Mouse (Mus musculus) regulatory T cell (primary cell): ENCODE measurements around the gene Gcc1.

ENCODE experiments used
- in situ Hi-C: fragments of 300-600 bp; cut with MboI, MseI; formaldehyde crosslinking; loops from one replicate; pipeline ENCODE4 v1.15.1; 2025; ENCODE audit warnings: high pct_unique_total_duplicates

Gene Gcc1

GRCm38 (mm10) chr6:28428290-28428689 lies at the start of gene Gcc1:
TSS of gene Gcc1 (minus strand) at chr6:28428390.
- in situ Hi-C loops: loop anchor here (5.0 kb wide), 1 partner anchor 49 kb away; the partner anchor contains the start of gene Snd1

DNA sequence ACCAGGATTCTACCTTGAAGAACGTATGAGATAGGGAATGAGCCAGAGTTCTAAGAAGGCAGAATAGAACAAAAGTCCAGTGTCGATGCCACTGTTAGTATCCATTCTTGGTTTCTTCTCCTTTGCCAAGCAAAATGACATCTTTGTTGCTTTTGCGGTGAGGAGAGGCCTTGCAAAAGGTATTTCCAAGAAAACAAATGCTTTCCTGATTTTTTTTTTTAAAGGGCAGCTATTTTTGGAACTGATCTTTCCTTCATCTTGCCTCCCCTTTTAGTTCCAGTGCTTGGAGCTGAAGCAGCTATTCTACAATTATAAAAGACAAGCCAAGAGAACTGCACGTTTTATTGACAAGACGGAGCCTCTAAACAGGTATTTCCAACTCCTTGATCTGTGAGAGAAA lies 46.6 kb upstream of the Gcc1 start, which contains the start of gene Snd1:
Gene Snd1 (plus strand): TSS at position 301 of the 400 bp plus-strand sequence.
- in situ Hi-C loops: loop anchor here (5.0 kb wide), 1 partner anchor 48 kb away; the partner anchor contains the start of genes Fscn3 and Gcc1

DNA sequence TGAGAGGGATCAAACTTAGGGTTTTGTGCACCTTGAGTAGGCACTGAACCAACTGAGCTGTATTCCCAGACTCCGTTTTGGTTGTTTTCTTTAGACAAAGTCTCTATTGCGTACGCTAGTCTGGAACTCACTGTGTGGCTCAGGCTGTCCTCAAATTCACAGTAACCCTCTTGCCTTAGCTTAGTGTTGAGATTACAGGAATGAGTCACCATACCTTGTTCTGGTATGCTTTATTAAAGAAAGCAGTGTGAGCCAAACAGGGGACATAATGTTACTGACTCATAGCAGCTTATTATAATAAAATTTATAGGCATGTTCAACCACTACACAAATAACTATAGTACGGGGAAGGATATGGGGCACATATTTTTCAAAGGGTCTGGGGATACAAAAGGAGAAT lies 46.0 kb upstream of the Gcc1 start:
- in situ Hi-C loops: no loop called here

DNA sequence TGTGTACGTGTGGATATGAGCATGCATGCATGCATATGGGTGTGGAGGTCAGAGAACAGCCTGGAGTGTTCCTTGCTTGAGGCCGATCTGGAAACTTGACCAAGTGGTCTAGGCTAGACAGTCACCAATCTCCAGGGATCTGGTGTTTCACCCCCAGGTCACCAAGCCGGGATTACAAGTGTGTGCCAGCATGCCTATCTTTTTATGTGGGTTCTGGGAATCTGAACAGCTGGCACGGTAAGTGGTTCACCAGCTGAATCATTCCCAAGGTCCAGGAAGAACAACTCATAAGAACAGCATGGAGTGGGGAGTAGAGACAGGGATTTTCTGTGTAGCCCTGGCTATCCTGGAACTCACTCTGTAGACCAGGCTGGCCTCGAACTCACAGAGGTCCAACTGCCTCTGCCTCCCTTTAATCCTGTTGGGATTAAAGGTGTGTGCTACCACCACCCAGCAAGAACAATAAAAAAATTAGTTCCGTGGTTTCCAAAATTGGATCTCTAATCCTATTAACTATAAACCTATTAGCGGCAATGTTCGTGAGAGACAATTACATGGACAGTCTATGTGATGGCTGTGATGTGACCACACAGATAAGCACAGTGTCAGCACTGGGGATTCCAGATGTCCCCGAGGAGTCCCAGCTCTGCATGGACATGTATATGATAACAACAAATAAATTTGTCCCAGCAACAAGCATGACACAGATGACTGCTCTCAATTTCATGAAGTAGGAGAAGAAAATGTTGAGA lies 43.3 kb upstream of the Gcc1 start:
- in situ Hi-C loops: no loop called here

DNA sequence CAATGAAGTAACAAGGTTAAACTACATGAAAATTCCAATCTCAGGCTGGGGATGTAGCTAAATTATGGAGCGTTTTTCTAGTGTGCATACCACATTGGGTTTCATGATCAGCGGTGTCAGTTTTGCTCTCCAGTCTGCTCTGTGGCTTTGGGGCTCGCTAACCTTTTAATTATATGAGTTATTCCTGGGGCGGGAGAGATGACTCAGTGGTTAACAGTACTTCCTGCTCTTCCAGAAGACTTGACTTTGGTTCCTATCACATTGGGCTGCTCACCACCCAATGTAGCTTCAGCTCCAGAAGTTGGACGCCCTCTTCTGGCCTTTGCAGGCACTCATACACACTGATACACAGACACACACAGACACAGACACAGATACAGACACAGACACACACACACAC lies 42.4 kb upstream of the Gcc1 start:
- in situ Hi-C loops: no loop called here

- in situ Hi-C loops: no loop called here
Observed at GRCm38 (mm10) chr6:28470017-28470602, 41.9 kb upstream of the Gcc1 start.

- in situ Hi-C loops: no loop called here
Observed at GRCm38 (mm10) chr6:28464630-28465029, 36.4 kb upstream of the Gcc1 start.

- in situ Hi-C loops: no loop called here
Observed at GRCm38 (mm10) chr6:28460534-28460933, 32.3 kb upstream of the Gcc1 start.

- in situ Hi-C loops: no loop called here
Observed at GRCm38 (mm10) chr6:28459221-28459668, 31.1 kb upstream of the Gcc1 start.

- in situ Hi-C loops: no loop called here
Observed at GRCm38 (mm10) chr6:28450977-28451376, 22.8 kb upstream of the Gcc1 start.

GRCm38 (mm10) chr6:28450481-28450880 lies 22.3 kb upstream of the Gcc1 start:
- in situ Hi-C loops: no loop called here

GRCm38 (mm10) chr6:28449253-28449652 lies 21.1 kb upstream of the Gcc1 start, which contains the start of gene Pax4:
TSS of gene Pax4 (minus strand) at chr6:28449353.
- in situ Hi-C loops: no loop called here

DNA sequence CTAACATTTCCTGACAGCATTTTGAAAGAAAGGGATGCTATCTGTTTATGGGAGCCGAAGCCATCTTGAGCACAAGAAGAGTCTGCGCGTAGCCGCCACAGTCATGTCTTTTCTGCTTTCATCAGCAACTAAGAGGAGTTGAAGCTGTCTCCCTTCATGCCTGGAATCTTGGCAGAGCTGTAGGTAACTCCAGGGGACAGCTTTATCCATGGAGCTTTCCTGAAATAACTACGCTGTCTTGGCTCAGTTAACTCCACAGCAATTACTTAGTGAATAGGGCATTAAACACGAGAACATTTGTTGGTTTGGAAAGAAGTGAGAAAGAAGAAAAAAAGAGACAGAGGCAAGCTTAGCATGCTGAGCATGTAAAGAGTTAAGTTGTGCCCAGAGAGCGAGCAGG lies 19.7 kb upstream of the Gcc1 start:
- in situ Hi-C loops: no loop called here

DNA sequence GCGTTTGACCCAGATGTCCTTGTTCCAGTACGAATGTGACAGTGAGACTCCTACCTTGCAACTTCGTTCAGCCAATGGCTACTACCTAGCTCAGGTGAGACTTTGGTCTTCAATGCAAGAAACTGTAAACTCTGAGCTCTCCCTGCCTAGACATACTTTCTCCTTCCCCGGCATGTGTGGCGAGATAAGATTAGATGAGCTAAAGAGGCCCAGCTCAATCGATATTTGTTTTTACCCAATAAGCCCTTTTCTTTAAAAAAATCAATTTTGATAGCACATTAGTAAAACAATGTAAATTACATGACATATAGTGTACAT lies 3.3 kb upstream of the Gcc1 start:
- in situ Hi-C loops: no loop called here

DNA sequence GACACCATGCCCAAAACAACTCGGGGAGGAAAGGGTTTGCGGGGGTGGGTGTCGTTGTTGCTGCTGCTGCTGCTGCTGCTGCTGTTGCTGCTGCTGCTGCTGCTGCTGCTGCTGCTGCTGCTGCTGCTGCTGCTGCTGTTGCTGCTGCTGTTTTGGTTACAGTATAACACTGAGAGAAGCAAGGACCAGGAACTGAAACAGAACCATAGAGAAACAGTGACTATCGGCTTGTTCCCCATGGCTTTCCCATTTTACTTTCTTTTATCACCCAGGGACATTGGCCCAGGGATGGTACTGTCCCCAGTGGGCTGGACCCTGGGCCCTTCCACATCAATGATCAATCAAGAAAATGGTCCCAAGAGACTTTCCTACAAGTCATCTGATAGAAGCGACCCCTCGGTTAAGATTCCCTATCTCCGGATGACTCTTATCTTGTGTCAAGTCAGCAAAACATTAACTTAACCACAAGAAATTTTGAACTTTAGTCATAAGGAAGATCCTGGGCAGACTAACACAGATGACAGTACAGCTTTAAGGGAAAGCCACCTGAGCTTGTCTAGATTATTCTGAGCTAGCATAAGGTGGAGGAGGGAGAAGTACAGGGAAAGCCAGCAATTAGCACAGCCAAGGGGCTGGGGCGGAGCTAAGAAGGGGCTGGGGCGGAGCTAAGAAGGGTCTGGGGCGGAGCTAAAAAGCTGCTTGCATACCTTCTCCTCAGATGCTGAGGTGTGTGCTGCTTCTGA lies 2.8 kb upstream of the Gcc1 start:
- in situ Hi-C loops: no loop called here

- in situ Hi-C loops: loop anchor here (5.0 kb wide), 1 partner anchor 47 kb away; the partner anchor contains the start of gene Snd1
Observed at GRCm38 (mm10) chr6:28429870-28430269, 1.7 kb upstream of the Gcc1 start.

GRCm38 (mm10) chr6:28427096-28427839 lies 922 bp downstream of the Gcc1 start, which contains the start of gene Fscn3:
TSS of gene Fscn3 (plus strand) at chr6:28427789.
- in situ Hi-C loops: loop anchor here (5.0 kb wide), 1 partner anchor 50 kb away; the partner anchor contains the start of gene Snd1

DNA sequence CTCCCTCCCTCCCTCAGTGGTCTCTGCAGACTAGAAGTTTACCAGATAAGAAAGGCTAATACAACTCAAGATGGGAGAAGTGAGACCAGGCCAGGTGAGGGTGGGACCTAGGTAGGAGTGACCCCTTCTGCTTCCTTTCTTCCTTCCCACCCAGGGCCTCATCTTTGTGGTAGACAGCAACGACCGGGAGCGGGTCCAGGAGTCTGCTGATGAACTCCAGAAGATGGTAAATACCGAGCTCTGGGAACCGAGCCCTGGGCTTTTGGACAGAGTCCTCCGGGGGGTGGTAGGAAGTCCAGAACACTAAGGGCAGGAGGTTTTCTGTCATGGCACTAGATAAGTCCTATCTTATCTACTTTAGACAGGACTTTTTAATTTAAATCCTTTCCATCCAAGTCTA lies 3.2 kb downstream of the Gcc1 start:
- in situ Hi-C loops: loop anchor here (5.0 kb wide), 1 partner anchor 52 kb away; the partner anchor contains the start of gene Snd1

- in situ Hi-C loops: no loop called here
Observed at GRCm38 (mm10) chr6:28423767-28424695, 4.2 kb downstream of the Gcc1 start.

DNA sequence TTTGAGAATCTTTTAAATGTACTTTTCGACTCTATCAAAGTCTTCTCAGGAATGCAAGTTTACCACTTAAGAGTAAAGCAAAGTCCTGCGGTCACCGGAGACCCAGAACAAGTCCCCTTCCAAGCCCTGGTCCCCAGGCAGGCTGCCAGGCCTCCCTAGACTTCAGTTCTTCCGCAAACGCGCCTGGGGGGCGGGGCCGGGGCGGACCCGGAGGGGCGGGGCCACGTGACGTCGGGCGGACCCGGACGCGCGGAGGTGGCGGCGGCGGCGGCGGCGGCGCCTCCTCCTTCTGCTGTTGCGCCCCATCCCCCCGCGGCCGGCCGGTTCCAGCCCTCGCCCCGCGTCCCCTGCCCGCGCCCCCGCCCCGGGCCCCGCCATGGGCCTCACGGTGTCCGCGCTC lies 4.9 kb downstream of the Gcc1 start, which contains the start of gene Arf5:
Gene Arf5 (plus strand): TSS at position 248 of the 400 bp plus-strand sequence.
- in situ Hi-C loops: no loop called here
